Mouse (Mus musculus) gastrocnemius, adult 8-10 months (tissue): ENCODE data around the gene Csdc2. TPM values are rescaled to one million over a fixed set of nuclear protein-coding genes. Genes with fewer than 3 reads are reported as not detected.

ENCODE experiments used
- DNase-seq, 2 experiments: peaks; one replicate each; pipeline ENCODE4 v3.0.0; 2022; ENCODE audit warnings: low spot score in 2 of 2
- total RNA-seq, 4 experiments: library from RNA; stranded (reverse); gene quantifications; 2 replicates each; pipeline ENCODE4 v1.2.4; 2022

Gene Csdc2
- total RNA-seq, 4 experiments from 2014 or later, result 0.67 to 1.9 (median 0.90) TPM

GRCm38 (mm10) chr15:81989371-81990062 lies 53.0 kb downstream of the Csdc2 start:
- peak; percentile 84 to 87 for DNase-seq

GRCm38 (mm10) chr15:81990549-81990948 lies 54.0 kb downstream of the Csdc2 start:
- DNase-seq, result no peak

- DNase-seq, result no peak
Observed at GRCm38 (mm10) chr15:81993992-81994391, 57.4 kb downstream of the Csdc2 start.

Other genes with a start within 250 kb of the Csdc2 start
- 1 to 10 TPM in 3 of 4 experiments, under 1 TPM in 1; 0.73 to 1.3 (median 1.1) TPM for gene Chadl, start 239.5 kb upstream of the Csdc2 start, total RNA-seq
- gene Zc3h7b, start 191.7 kb upstream of the Csdc2 start, total RNA-seq, result 10 to 100 TPM; 29.2 to 37.7 (median 33.5) TPM
- 10 to 100 TPM; 23.5 to 24.3 (median 23.6) TPM for gene Rangap1, start 191.2 kb upstream of the Csdc2 start, total RNA-seq
- gene Tef, start 134.3 kb upstream of the Csdc2 start, total RNA-seq, result 100 to 1,000 TPM; 191 to 229 (median 196) TPM
- gene Tob2, start 78.0 kb upstream of the Csdc2 start, total RNA-seq, result 100 to 1,000 TPM; 111 to 127 (median 125) TPM
- gene Phf5a, start 64.8 kb upstream of the Csdc2 start, total RNA-seq, result 10 to 100 TPM; 39.0 to 44.3 (median 39.3) TPM
- gene Aco2, start 64.5 kb upstream of the Csdc2 start, total RNA-seq, result 1,000 to 10,000 TPM; 1,068 to 1,166 (median 1,137) TPM
- 10 to 100 TPM in 1 of 4 experiments, 1 to 10 TPM in 3; 7.2 to 10.2 (median 8.2) TPM for gene Polr3h, start 10.5 kb upstream of the Csdc2 start, total RNA-seq
- 10 to 100 TPM; 15.6 to 17.9 (median 15.9) TPM for gene Pmm1, start 24.2 kb downstream of the Csdc2 start, total RNA-seq
- not detected for gene 1700029P11Rik, start 43.8 kb downstream of the Csdc2 start, total RNA-seq
- 10 to 100 TPM; 20.6 to 24.5 (median 24.2) TPM for gene Xrcc6, start 51.1 kb downstream of the Csdc2 start, total RNA-seq
- 10 to 100 TPM; 14.9 to 18.4 (median 17.5) TPM for gene Desi1, start 97.1 kb downstream of the Csdc2 start, total RNA-seq
- 10 to 100 TPM; 44.8 to 55.5 (median 51.4) TPM for gene Snu13, start 110.8 kb downstream of the Csdc2 start, total RNA-seq
- gene 4930407I10Rik, start 122.4 kb downstream of the Csdc2 start, total RNA-seq, result not detected
- gene Mei1, start 133.2 kb downstream of the Csdc2 start, total RNA-seq, result not detected
- gene Ccdc134, start 191.2 kb downstream of the Csdc2 start, total RNA-seq, result 10 to 100 TPM in 2 of 4 experiments, 1 to 10 TPM in 2; 6.8 to 14.2 (median 8.6) TPM
- 10 to 100 TPM in 1 of 4 experiments, 1 to 10 TPM in 3; 8.4 to 11.5 (median 9.7) TPM for gene Srebf2, start 210.4 kb downstream of the Csdc2 start, total RNA-seq